ENCODE assay signal across 10 mouse cellular contexts in genomic region chr5:114374409-114375213, GRCm38 (mm10). TPM values are rescaled to one million over a fixed set of nuclear protein-coding genes. Genes with fewer than 3 reads are reported as not detected.
DNase-seq lines count a peak whose midpoint lies in the region; ATAC-seq and TF ChIP-seq lines count a peak whose summit lies in the region.
"Had no signal": no experiment of that assay in that cellular context is flagged by ENCODE, and none has a peak within 500 bp of the region (broad histone marks: within the 10 kb centered on the region; RNA-seq: fewer than 3 reads in every experiment).

No protein-coding gene starts in this region.

- H3K4me2 ChIP-seq in heart, embryonic 16.5 days (ENCODE audit: low read depth, low read length), result peak overlapping the region; percentile 24; the same call in 1 of the 2 replicates
- H3K4me2 ChIP-seq in stomach, postnatal 0 days (replicated peaks; ENCODE audit: low read depth), result no peak overlapping the region; the same call in 1 of the 2 replicates

- H3K27me3 ChIP-seq in heart, embryonic 16.5 days (ENCODE audit: control insufficient read depth, insufficient read depth, low read length), result no peaks in the 10 kb centered on the region
- H3K27me3 ChIP-seq in stomach, postnatal 0 days (ENCODE audit: control insufficient read depth, insufficient read depth, low read length), result no peaks in the 10 kb centered on the region

- H3K9ac ChIP-seq in heart, embryonic 16.5 days (ENCODE audit: low read length), result no peak overlapping the region; the same call in 1 of the 2 replicates
- 0 out of 2 replicates have a peak overlapping the region, but pooled peaks have one; percentile 23 for H3K9ac ChIP-seq in stomach, postnatal 0 days (ENCODE audit: low read length)

- peaks cover 11% of the 10 kb centered on the region for H3K36me3 ChIP-seq in heart, embryonic 16.5 days (ENCODE audit: control insufficient read depth, insufficient read depth)
- H3K36me3 ChIP-seq in stomach, postnatal 0 days (ENCODE audit: control insufficient read depth, insufficient read depth, low read length), result peaks cover 13% of the 10 kb centered on the region

- DNase-seq in kidney, adult 18-20 months, result peak; percentile 37
- no peak for DNase-seq in kidney, postnatal 4 days
- peak; percentile 57 to 59 for DNase-seq in lung, adult 18-20 months
- peak; percentile 46 for DNase-seq in stomach, postnatal 0 days (ENCODE audit: low spot score)
- no peak for DNase-seq in ovary, postnatal 36 days (ENCODE audit: low spot score)
- DNase-seq in gastrocnemius, postnatal 4 days (ENCODE audit: low spot score in 2 of 2), result no peak
- no peak for DNase-seq in adrenal gland, adult 18-20 months (ENCODE audit: low spot score in 2 of 2)
- DNase-seq: cerebellum, adult 11 months had no signal

- TF ChIP-seq CTCF in stomach, postnatal 0 days (IDR thresholded peaks at IDR 0.05; ENCODE audit: low read depth), result no peak

- TF ChIP-seq EP300 in stomach, postnatal 0 days (optimal IDR thresholded peaks at IDR 0.05), result no peak

- no peak for ATAC-seq in heart, embryonic 16.5 days (replicated peaks; ENCODE audit: extremely low read depth, insufficient read depth, low FRiP score)
- no peak for ATAC-seq in stomach, postnatal 0 days (ENCODE audit: low FRiP score, low TSS enrichment)
- ATAC-seq: hindbrain, postnatal 0 days had no signal

- peak overlapping the region; percentile 43 for H3K27ac ChIP-seq in heart, embryonic 16.5 days (ENCODE audit: low read length)
- peak overlapping the region; percentile 95 for H3K27ac ChIP-seq in stomach, postnatal 0 days (replicated peaks)
- H3K27ac ChIP-seq: hindbrain, postnatal 0 days had no signal

- H3K4me1 ChIP-seq in heart, embryonic 16.5 days (ENCODE audit: control insufficient read depth, insufficient read depth, low read length), result peaks cover 85% of the 10 kb centered on the region
- H3K4me1 ChIP-seq in stomach, postnatal 0 days (replicated peaks; ENCODE audit: control insufficient read depth, insufficient read depth), result peaks cover 39% of the 10 kb centered on the region

- WGBS in heart, embryonic 16.5 days, result 76% methylated on average over 23 of the region's 23 CpGs
- 70% methylated on average over 23 of the region's 23 CpGs for WGBS in stomach, postnatal 0 days

- no peak overlapping the region for H3K4me3 ChIP-seq in heart, embryonic 16.5 days (ENCODE audit: low read length)
- H3K4me3 ChIP-seq in stomach, postnatal 0 days (ENCODE audit: low read depth, low read length), result no peak overlapping the region

- H3K9me3 ChIP-seq in heart, embryonic 16.5 days (replicated peaks; ENCODE audit: control insufficient read depth, low read length), result no peaks in the 10 kb centered on the region
- H3K9me3 ChIP-seq in stomach, postnatal 0 days (ENCODE audit: control insufficient read depth, low read length), result no peaks in the 10 kb centered on the region

RNA-seq across cellular contexts. Expression of gene Kctd10, which starts 5.7 kb away (rescaled TPM):
- polyA plus RNA-seq in heart, embryonic 16.5 days (2015; fragmentation: Nextera tagmentation; extraction: Ambion mirVana), result 112 and 119 TPM in 2 replicates
- 93.4 and 96.4 TPM in 2 replicates for polyA plus RNA-seq in stomach, postnatal 0 days (2015; fragmentation: Nextera tagmentation; extraction: Ambion mirVana)
- total RNA-seq in gastrocnemius, postnatal 4 days (2021), result 10 to 100 TPM; 38.0 to 40.7 TPM
- 10 to 100 TPM; 72.4 to 72.6 TPM for total RNA-seq in adrenal gland, adult 18-20 months (2021)

RNA-seq across cellular contexts. Expression of gene Ube3b, which starts 5.8 kb away (rescaled TPM):
- polyA plus RNA-seq in heart, embryonic 16.5 days (2015; fragmentation: Nextera tagmentation; extraction: Ambion mirVana), result 44.2 and 50.9 TPM in 2 replicates
- polyA plus RNA-seq in stomach, postnatal 0 days (2015; fragmentation: Nextera tagmentation; extraction: Ambion mirVana), result 19.4 and 20.9 TPM in 2 replicates
- 10 to 100 TPM; 54.2 to 59.3 TPM for total RNA-seq in gastrocnemius, postnatal 4 days (2021)
- 10 to 100 TPM; 62.7 to 67.8 TPM for total RNA-seq in adrenal gland, adult 18-20 months (2021)

Comparison
In these comparisons a context has a peak if more than half of its experiments do, and no peak if none do; other contexts are left out.
1. DNase-seq: peak in kidney, adult 18-20 months (single experiment), lung, adult 18-20 months (2 of 2) and stomach, postnatal 0 days (single experiment); none in kidney, postnatal 4 days (0 of 2), ovary, postnatal 36 days (single experiment), gastrocnemius, postnatal 4 days (0 of 2) and adrenal gland, adult 18-20 months (0 of 2).